Mouse (Mus musculus): ENCODE results near the gene Polr2i. TPM values are rescaled to one million over a fixed set of nuclear protein-coding genes. Genes with fewer than 3 reads are reported as not detected.

Polr2i gene
- polyA plus RNA-seq, 1 experiment from 2014 or later, result 127 TPM

GRCm38 (mm10) chr7:30282740-30283139 lies 51.0 kb downstream of the Polr2i start:
- Histone ChIP-seq H3K4me3 (no peak overlapping the region), H3K4me1 (peaks cover 8% of the 10 kb centered on the region), H3K27me3 (ENCODE audit: insufficient read depth, poor library complexity, severe bottlenecking) (peaks cover 5% of the 10 kb centered on the region; the same call in 1 of the 2 replicates), H3K9me3 (no peaks in the 10 kb centered on the region), H3K36me3 (no peaks in the 10 kb centered on the region), H3K27ac (no peak overlapping the region)
- no peak for DNase-seq (ENCODE audit: low spot score)
- WGBS, result 70% methylated on average over 7 of the region's 7 CpGs

Other genes starting within 250 kb of the Polr2i start
- 32.0 and 33.8 TPM in 2 replicates for gene Zfp568, start 248.0 kb upstream of the Polr2i start, polyA plus RNA-seq (2016; fragmentation: Nextera tagmentation; extraction: Ambion mirVana)
- 2.7 and 3.2 TPM in 2 replicates for gene Zfp14, start 180.6 kb upstream of the Polr2i start, polyA plus RNA-seq (2016; fragmentation: Nextera tagmentation; extraction: Ambion mirVana)
- gene Zfp82, start 159.0 kb upstream of the Polr2i start, polyA plus RNA-seq (2016; fragmentation: Nextera tagmentation; extraction: Ambion mirVana), result 4.5 and 5.2 TPM in 2 replicates
- 0.34 and 1.0 TPM in 2 replicates for gene Gm26920, start 141.5 kb upstream of the Polr2i start, polyA plus RNA-seq (2016; fragmentation: Nextera tagmentation; extraction: Ambion mirVana)
- 7.0 and 10.7 TPM in 2 replicates for gene Zfp566, start 141.4 kb upstream of the Polr2i start, polyA plus RNA-seq (2016; fragmentation: Nextera tagmentation; extraction: Ambion mirVana)
- 79.8 and 91.7 TPM in 2 replicates for gene Zfp260, start 137.2 kb upstream of the Polr2i start, polyA plus RNA-seq (2016; fragmentation: Nextera tagmentation; extraction: Ambion mirVana)
- gene Zfp382, start 110.0 kb upstream of the Polr2i start, polyA plus RNA-seq (2016; fragmentation: Nextera tagmentation; extraction: Ambion mirVana), result 9.5 and 10.8 TPM in 2 replicates
- gene Zfp146, start 62.2 kb upstream of the Polr2i start, polyA plus RNA-seq (2016; fragmentation: Nextera tagmentation; extraction: Ambion mirVana), result 8.6 and 9.5 TPM in 2 replicates
- gene Cox7a1, start 47.8 kb upstream of the Polr2i start, polyA plus RNA-seq (2016; fragmentation: Nextera tagmentation; extraction: Ambion mirVana), result 163 and 277 TPM in 2 replicates
- 76.6 and 84.1 TPM in 2 replicates for gene Capns1, start 33.1 kb upstream of the Polr2i start, polyA plus RNA-seq (2016; fragmentation: Nextera tagmentation; extraction: Ambion mirVana)
- gene Tbcb, start 324 bp downstream of the Polr2i start, polyA plus RNA-seq (2016; fragmentation: Nextera tagmentation; extraction: Ambion mirVana), result 212 and 246 TPM in 2 replicates
- not detected in 2 replicates for gene Ovol3, start 3.8 kb downstream of the Polr2i start, polyA plus RNA-seq (2016; fragmentation: Nextera tagmentation; extraction: Ambion mirVana)
- 0.29 and 0.43 TPM in 2 replicates for gene Thap8, start 48.1 kb downstream of the Polr2i start, polyA plus RNA-seq (2016; fragmentation: Nextera tagmentation; extraction: Ambion mirVana)
- 11.4 and 13.9 TPM in 2 replicates for gene Wdr62, start 48.5 kb downstream of the Polr2i start, polyA plus RNA-seq (2016; fragmentation: Nextera tagmentation; extraction: Ambion mirVana)
- gene Clip3, start 59.8 kb downstream of the Polr2i start, polyA plus RNA-seq (2016; fragmentation: Nextera tagmentation; extraction: Ambion mirVana), result 10.4 and 18.4 TPM in 2 replicates
- gene Alkbh6, start 76.8 kb downstream of the Polr2i start, polyA plus RNA-seq (2016; fragmentation: Nextera tagmentation; extraction: Ambion mirVana), result 68.2 and 71.8 TPM in 2 replicates
- gene Syne4, start 82.9 kb downstream of the Polr2i start, polyA plus RNA-seq (2016; fragmentation: Nextera tagmentation; extraction: Ambion mirVana), result 26.8 and 43.1 TPM in 2 replicates
- gene E130208F15Rik, start 89.8 kb downstream of the Polr2i start, polyA plus RNA-seq (2016; fragmentation: Nextera tagmentation; extraction: Ambion mirVana), result 2.5 and 3.2 TPM in 2 replicates
- gene Sdhaf1, start 91.9 kb downstream of the Polr2i start, polyA plus RNA-seq (2016; fragmentation: Nextera tagmentation; extraction: Ambion mirVana), result 15.1 and 16.4 TPM in 2 replicates
- 1.3 and 2.0 TPM in 2 replicates for gene Lrfn3, start 130.8 kb downstream of the Polr2i start, polyA plus RNA-seq (2016; fragmentation: Nextera tagmentation; extraction: Ambion mirVana)
- gene Tyrobp, start 181.8 kb downstream of the Polr2i start, polyA plus RNA-seq (2016; fragmentation: Nextera tagmentation; extraction: Ambion mirVana), result 2.2 and 9.0 TPM in 2 replicates
- 0.35 TPM in 1 of 2 replicates, not detected in the other for gene Hcst, start 187.9 kb downstream of the Polr2i start, polyA plus RNA-seq (2016; fragmentation: Nextera tagmentation; extraction: Ambion mirVana)
- gene Nfkbid, start 189.8 kb downstream of the Polr2i start, polyA plus RNA-seq (2016; fragmentation: Nextera tagmentation; extraction: Ambion mirVana), result 1.5 and 1.6 TPM in 2 replicates
- 44.3 and 50.4 TPM in 2 replicates for gene Aplp1, start 213.6 kb downstream of the Polr2i start, polyA plus RNA-seq (2016; fragmentation: Nextera tagmentation; extraction: Ambion mirVana)
- 3.3 and 5.2 TPM in 2 replicates for gene Kirrel2, start 225.7 kb downstream of the Polr2i start, polyA plus RNA-seq (2016; fragmentation: Nextera tagmentation; extraction: Ambion mirVana)
- gene Nphs1, start 226.4 kb downstream of the Polr2i start, polyA plus RNA-seq (2016; fragmentation: Nextera tagmentation; extraction: Ambion mirVana), result 0.55 and 0.79 TPM in 2 replicates